Mouse (Mus musculus): ENCODE measurements at regions not wholly inside any gene's neighbourhood (a gene's known extent, or its start where the extent isn't known, plus 50 kb on each side); places are given as distances from the start of the nearest gene placed in this dataset.

DNA sequence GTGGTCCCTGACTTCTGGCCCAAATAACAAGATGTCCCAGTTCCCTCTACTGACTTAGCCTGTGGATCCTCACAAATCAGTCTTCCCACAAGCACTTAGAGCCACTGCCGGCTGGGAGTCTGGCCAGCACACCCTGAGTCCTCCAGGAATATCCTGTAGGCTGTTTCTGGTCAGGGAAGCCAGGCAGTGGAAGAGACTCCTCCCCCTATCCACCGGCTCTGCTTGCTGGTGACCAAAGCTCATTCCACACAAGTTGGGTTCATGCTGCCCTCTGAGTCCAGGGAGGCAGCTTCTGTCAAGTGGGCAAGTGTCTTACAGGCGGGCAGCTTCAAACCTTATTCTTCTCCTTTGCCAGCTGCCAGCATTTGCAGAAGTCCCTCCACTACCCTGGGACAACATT lies 252.1 kb downstream of the Ptpru start:
- WGBS = 69% methylated on average over 3 of the region's 3 CpGs
- no peak for ATAC-seq (ENCODE audit: low FRiP score, low read depth)
- Histone ChIP-seq H3K4me3 (no peak overlapping the region), H3K36me3 (no peaks in the 10 kb centered on the region), H3K27ac (replicated peaks) (no peak overlapping the region), H3K4me2 (replicated peaks) (no peak overlapping the region), H3K9ac (replicated peaks) (no peak overlapping the region), H3K9me3 (no peaks in the 10 kb centered on the region), H3K4me1 (no peaks in the 10 kb centered on the region), H3K27me3 (no peaks in the 10 kb centered on the region)

- no peak overlapping the region for H3K9ac ChIP-seq (replicated peaks)
- no peaks in the 10 kb centered on the region for H3K9me3 ChIP-seq
- no peaks in the 10 kb centered on the region for H3K36me3 ChIP-seq
- ATAC-seq (ENCODE audit: low FRiP score, low read depth) = no peak
- 73% methylated on average over 7 of the region's 7 CpGs for WGBS
- no peak overlapping the region for H3K4me3 ChIP-seq
- H3K4me2 ChIP-seq (replicated peaks) = no peak overlapping the region
- H3K4me1 ChIP-seq = no peaks in the 10 kb centered on the region
- no peaks in the 10 kb centered on the region for H3K27me3 ChIP-seq
- no peak overlapping the region for H3K27ac ChIP-seq (replicated peaks)
These were observed 250.6 kb downstream of the Ptpru start for GRCm38 (mm10) chr4:131587536-131587935.

GRCm38 (mm10) chr4:131590136-131590535 lies 248.0 kb downstream of the Ptpru start:
- ATAC-seq (ENCODE audit: low FRiP score, low read depth) = no peak
- WGBS = 57% methylated on average over 4 of the region's 4 CpGs
- H3K9me3 ChIP-seq = no peaks in the 10 kb centered on the region

GRCm38 (mm10) chr4:131591456-131591855 lies 246.6 kb downstream of the Ptpru start:
- Histone ChIP-seq H3K27me3 (no peaks in the 10 kb centered on the region), H3K27ac (replicated peaks) (no peak overlapping the region), H3K9ac (replicated peaks) (no peak overlapping the region), H3K36me3 (no peaks in the 10 kb centered on the region), H3K4me1 (no peaks in the 10 kb centered on the region), H3K9me3 (no peaks in the 10 kb centered on the region), H3K4me3 (no peak overlapping the region), H3K4me2 (replicated peaks) (no peak overlapping the region)
- 82% methylated on average over 5 of the region's 5 CpGs for WGBS
- ATAC-seq (ENCODE audit: low FRiP score, low read depth) = no peak

More at GRCm38 (mm10) chr4:131590136-131590535, 248.0 kb downstream of the Ptpru start:
- Histone ChIP-seq H3K27ac (replicated peaks) (no peak overlapping the region), H3K4me2 (replicated peaks) (no peak overlapping the region), H3K4me3 (no peak overlapping the region), H3K36me3 (no peaks in the 10 kb centered on the region), H3K27me3 (no peaks in the 10 kb centered on the region), H3K4me1 (no peaks in the 10 kb centered on the region), H3K9ac (replicated peaks) (no peak overlapping the region)

DNA sequence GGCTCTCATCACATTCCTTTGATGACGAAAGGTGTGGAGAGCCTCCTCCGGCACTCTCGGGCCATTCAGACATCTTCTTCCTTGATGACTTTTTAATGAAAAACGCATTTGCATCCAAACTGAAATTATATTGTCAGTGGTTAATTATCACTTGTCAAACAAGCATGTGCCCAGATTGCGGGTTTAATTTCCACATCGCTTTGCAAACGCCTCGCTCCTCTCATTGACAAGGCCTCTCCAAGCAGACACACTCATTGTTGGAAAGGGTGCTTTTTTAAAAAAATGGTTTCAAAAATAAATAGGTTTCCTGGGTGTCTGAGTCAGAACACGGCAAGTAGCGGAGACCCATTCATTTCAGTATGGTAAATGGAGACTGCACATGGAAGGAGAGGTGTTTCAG lies 240.1 kb downstream of the Ptpru start:
- Histone ChIP-seq H3K27me3 (no peaks in the 10 kb centered on the region), H3K9me3 (no peaks in the 10 kb centered on the region), H3K36me3 (no peaks in the 10 kb centered on the region), H3K4me3 (no peak overlapping the region), H3K4me2 (replicated peaks) (no peak overlapping the region), H3K27ac (replicated peaks) (no peak overlapping the region), H3K4me1 (no peaks in the 10 kb centered on the region), H3K9ac (replicated peaks) (no peak overlapping the region)
- WGBS = 94% methylated on average over 10 of the region's 10 CpGs
- no peak for ATAC-seq (ENCODE audit: low FRiP score, low read depth)

GRCm38 (mm10) chr4:131614434-131614833 lies 223.7 kb downstream of the Ptpru start:
- Histone ChIP-seq H3K4me2 (replicated peaks) (no peak overlapping the region), H3K9me3 (no peaks in the 10 kb centered on the region), H3K9ac (replicated peaks) (no peak overlapping the region), H3K27me3 (no peaks in the 10 kb centered on the region), H3K4me3 (no peak overlapping the region), H3K4me1 (no peaks in the 10 kb centered on the region), H3K36me3 (no peaks in the 10 kb centered on the region), H3K27ac (replicated peaks) (no peak overlapping the region)
- no peak for ATAC-seq (ENCODE audit: low FRiP score, low read depth)
- 81% methylated on average over 8 of the region's 8 CpGs for WGBS

DNA sequence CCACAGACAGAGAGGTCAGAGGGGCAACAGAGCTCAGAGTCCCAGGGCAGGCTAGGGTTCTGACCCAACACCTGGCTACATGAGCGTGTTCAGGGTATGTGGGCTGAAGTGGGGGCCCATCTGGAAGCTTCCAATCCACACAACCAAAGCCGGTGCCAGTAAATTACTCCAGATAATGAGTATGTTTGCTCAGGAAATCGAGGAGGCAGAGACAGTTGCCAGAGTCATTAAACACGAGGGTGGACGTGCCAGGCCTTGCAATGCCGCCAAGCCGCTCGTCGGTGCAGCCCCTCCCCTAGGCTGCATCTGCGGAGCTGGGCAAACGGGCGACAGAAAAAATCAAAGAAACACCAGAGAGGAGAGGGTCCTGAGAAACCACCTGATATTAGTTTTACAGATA lies 222.5 kb downstream of the Ptpru start:
- H3K4me1 ChIP-seq = no peaks in the 10 kb centered on the region
- H3K4me2 ChIP-seq (replicated peaks) = no peak overlapping the region
- no peaks in the 10 kb centered on the region for H3K9me3 ChIP-seq
- no peak for ATAC-seq (ENCODE audit: low FRiP score, low read depth)
- no peak overlapping the region for H3K9ac ChIP-seq (replicated peaks)
- no peaks in the 10 kb centered on the region for H3K27me3 ChIP-seq
- no peak overlapping the region for H3K4me3 ChIP-seq
- no peaks in the 10 kb centered on the region for H3K36me3 ChIP-seq
- WGBS = 79% methylated on average over 12 of the region's 12 CpGs
- no peak overlapping the region for H3K27ac ChIP-seq (replicated peaks)

- WGBS = 82% methylated on average over 5 of the region's 5 CpGs
- no peak overlapping the region for H3K4me2 ChIP-seq (replicated peaks)
- no peak overlapping the region for H3K9ac ChIP-seq (replicated peaks)
- H3K4me1 ChIP-seq = no peaks in the 10 kb centered on the region
- H3K27ac ChIP-seq (replicated peaks) = no peak overlapping the region
- H3K9me3 ChIP-seq = no peaks in the 10 kb centered on the region
- H3K4me3 ChIP-seq = no peak overlapping the region
- ATAC-seq (ENCODE audit: low FRiP score, low read depth) = no peak
- no peaks in the 10 kb centered on the region for H3K27me3 ChIP-seq
- no peaks in the 10 kb centered on the region for H3K36me3 ChIP-seq
These were observed 200.0 kb downstream of the Ptpru start for GRCm38 (mm10) chr4:131638105-131638504.

- no peak overlapping the region for H3K4me2 ChIP-seq (replicated peaks)
- H3K27ac ChIP-seq (replicated peaks) = no peak overlapping the region
- no peaks in the 10 kb centered on the region for H3K27me3 ChIP-seq
- no peak for ATAC-seq (ENCODE audit: low FRiP score, low read depth)
- H3K9me3 ChIP-seq = no peaks in the 10 kb centered on the region
- no peak overlapping the region for H3K4me3 ChIP-seq
- WGBS = 68% methylated on average over 8 of the region's 8 CpGs
- H3K36me3 ChIP-seq = no peaks in the 10 kb centered on the region
- no peak overlapping the region for H3K9ac ChIP-seq (replicated peaks)
- no peaks in the 10 kb centered on the region for H3K4me1 ChIP-seq
These were observed 182.1 kb downstream of the Ptpru start for GRCm38 (mm10) chr4:131656034-131656433.

- Histone ChIP-seq H3K4me3 (no peak overlapping the region), H3K4me1 (no peaks in the 10 kb centered on the region), H3K9ac (replicated peaks) (no peak overlapping the region), H3K27ac (replicated peaks) (no peak overlapping the region), H3K4me2 (replicated peaks) (no peak overlapping the region), H3K27me3 (no peaks in the 10 kb centered on the region), H3K9me3 (no peaks in the 10 kb centered on the region), H3K36me3 (no peaks in the 10 kb centered on the region)
- WGBS = 24% methylated on average over 10 of the region's 10 CpGs
- ATAC-seq (ENCODE audit: low FRiP score, low read depth) = no peak
These were observed 180.2 kb downstream of the Ptpru start for GRCm38 (mm10) chr4:131657922-131658321.

- no peak overlapping the region for H3K27ac ChIP-seq (replicated peaks)
- no peaks in the 10 kb centered on the region for H3K9me3 ChIP-seq
- no peaks in the 10 kb centered on the region for H3K4me1 ChIP-seq
- H3K4me2 ChIP-seq (replicated peaks) = no peak overlapping the region
- no peak overlapping the region for H3K4me3 ChIP-seq
- H3K27me3 ChIP-seq = no peaks in the 10 kb centered on the region
- 92% methylated on average over 2 of the region's 2 CpGs for WGBS
- H3K36me3 ChIP-seq = no peaks in the 10 kb centered on the region
- no peak for ATAC-seq (ENCODE audit: low FRiP score, low read depth)
- H3K9ac ChIP-seq (replicated peaks) = no peak overlapping the region
These were observed 177.2 kb downstream of the Ptpru start for GRCm38 (mm10) chr4:131660931-131661330.

DNA sequence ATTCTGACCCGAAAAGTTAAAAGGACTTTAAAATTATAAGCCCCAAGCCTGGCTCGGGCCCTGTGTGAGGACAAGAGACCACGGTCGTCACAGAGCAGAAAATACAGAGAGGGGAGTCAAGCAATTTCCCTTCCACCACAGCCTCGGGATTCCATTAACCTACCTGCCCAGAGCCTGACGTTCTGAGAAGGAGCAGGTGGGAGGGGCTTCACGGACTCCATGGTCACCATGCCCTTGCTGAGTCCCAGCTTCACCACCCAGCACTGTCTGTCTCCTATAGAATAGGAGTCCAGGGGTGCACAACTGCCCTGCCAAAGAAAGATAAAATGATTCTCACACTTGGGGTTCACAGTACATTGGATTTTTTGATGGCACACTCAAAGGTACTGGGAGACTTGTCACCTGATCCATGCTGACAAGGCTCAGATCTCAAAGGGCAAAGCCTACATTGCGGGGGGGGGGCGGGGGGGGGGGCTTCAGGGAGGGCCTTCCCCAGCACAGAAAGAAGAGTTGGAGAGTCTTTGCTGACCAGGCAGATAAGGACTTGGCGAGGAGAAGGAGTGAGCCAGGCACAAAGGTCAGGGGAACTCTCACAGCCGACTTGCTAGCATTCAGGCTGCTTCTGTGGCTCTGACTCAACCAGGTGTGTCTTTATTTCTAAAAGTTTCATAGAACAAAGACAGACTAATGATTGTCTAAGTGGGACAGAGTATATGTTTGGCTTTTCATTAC lies 166.1 kb downstream of the Ptpru start:
- Histone ChIP-seq H3K27ac (replicated peaks) (no peak overlapping the region), H3K27me3 (no peaks in the 10 kb centered on the region), H3K4me2 (replicated peaks) (no peak overlapping the region), H3K4me1 (no peaks in the 10 kb centered on the region), H3K9me3 (no peaks in the 10 kb centered on the region), H3K36me3 (no peaks in the 10 kb centered on the region), H3K9ac (replicated peaks) (no peak overlapping the region), H3K4me3 (no peak overlapping the region)
- no peak for ATAC-seq (ENCODE audit: low FRiP score, low read depth)
- 64% methylated on average over 11 of the region's 11 CpGs for WGBS

- Histone ChIP-seq H3K9me3 (no peaks in the 10 kb centered on the region), H3K4me2 (replicated peaks) (no peak overlapping the region), H3K27me3 (no peaks in the 10 kb centered on the region), H3K36me3 (no peaks in the 10 kb centered on the region), H3K4me3 (no peak overlapping the region), H3K9ac (replicated peaks) (no peak overlapping the region), H3K4me1 (no peaks in the 10 kb centered on the region), H3K27ac (replicated peaks) (no peak overlapping the region)
- no peak for ATAC-seq (ENCODE audit: low FRiP score, low read depth)
- 85% methylated on average over 7 of the region's 7 CpGs for WGBS
These were observed 160.1 kb downstream of the Ptpru start for GRCm38 (mm10) chr4:131677966-131678365.
